Mouse (Mus musculus): ENCODE data around the gene Sema5b.

GRCm38 (mm10) chr16:35587046-35587779 is 46.3 kb downstream of the Sema5b start:
- no peak for TF ChIP-seq CTCF (IDR thresholded peaks at IDR 0.05)
- TF ChIP-seq EP300 (IDR thresholded peaks at IDR 0.05), result no peak
